Mouse (Mus musculus): ENCODE measurements around the gene Ercc8. TPM values are rescaled to one million over a fixed set of nuclear protein-coding genes. Genes with fewer than 3 reads are reported as not detected.

Ercc8 gene
- polyA plus RNA-seq, 1 experiment from 2014 or later = 14.8 TPM

Other genes starting within 250 kb of the Ercc8 start
- 30.5 and 34.1 TPM in 2 replicates for gene Smim15, start 114.3 kb upstream of the Ercc8 start, polyA plus RNA-seq (2016; fragmentation: Nextera tagmentation; extraction: Ambion mirVana)
- gene Ndufaf2, start 108 bp upstream of the Ercc8 start, polyA plus RNA-seq (2016; fragmentation: Nextera tagmentation; extraction: Ambion mirVana) = 47.8 and 49.2 TPM in 2 replicates
- gene Elovl7, start 55.7 kb downstream of the Ercc8 start, polyA plus RNA-seq (2016; fragmentation: Nextera tagmentation; extraction: Ambion mirVana) = 2.2 and 2.5 TPM in 2 replicates
- gene Depdc1b, start 157.6 kb downstream of the Ercc8 start, polyA plus RNA-seq (2016; fragmentation: Nextera tagmentation; extraction: Ambion mirVana) = 13.4 and 14.4 TPM in 2 replicates

All from liver, embryonic 12.5 days (tissue).